Mouse (Mus musculus): ENCODE measurements around the gene Hoxc12.

The Hoxc12 gene

GRCm38 (mm10) chr15:102937036-102937666 lies 594 bp downstream of the Hoxc12 start:
- DNase-seq (ENCODE audit: low spot score), result no peak

GRCm38 (mm10) chr15:102939256-102940155 lies 2.9 kb downstream of the Hoxc12 start:
- no peak for DNase-seq (ENCODE audit: low spot score)

- DNase-seq (ENCODE audit: low spot score), result no peak
These were observed 6.3 kb downstream of the Hoxc12 start for GRCm38 (mm10) chr15:102942739-102943467.

GRCm38 (mm10) chr15:102943468-102943813 lies 6.9 kb downstream of the Hoxc12 start:
- no peak for DNase-seq (ENCODE audit: low spot score)

GRCm38 (mm10) chr15:102945185-102946077 lies 8.9 kb downstream of the Hoxc12 start:
- DNase-seq (ENCODE audit: low spot score), result no peak

- DNase-seq (ENCODE audit: low spot score), result no peak
These were observed 10.7 kb downstream of the Hoxc12 start for GRCm38 (mm10) chr15:102947276-102947675.

- DNase-seq (ENCODE audit: low spot score), result no peak
These were observed 12.3 kb downstream of the Hoxc12 start for GRCm38 (mm10) chr15:102948842-102949241.

- DNase-seq (ENCODE audit: low spot score), result no peak
These were observed 13.1 kb downstream of the Hoxc12 start for GRCm38 (mm10) chr15:102949696-102950095.

GRCm38 (mm10) chr15:102950877-102951276 lies 14.3 kb downstream of the Hoxc12 start:
- no peak for DNase-seq (ENCODE audit: low spot score)

GRCm38 (mm10) chr15:102953561-102953960 lies 17.0 kb downstream of the Hoxc12 start:
- no peak for DNase-seq (ENCODE audit: low spot score)

- no peak for DNase-seq (ENCODE audit: low spot score)
These were observed 17.8 kb downstream of the Hoxc12 start, which contains the start of gene Hoxc11 for GRCm38 (mm10) chr15:102954192-102955006. TSS of gene Hoxc11 (plus strand) at chr15:102954427.

- no peak for DNase-seq (ENCODE audit: low spot score)
These were observed 18.4 kb downstream of the Hoxc12 start for GRCm38 (mm10) chr15:102955007-102955382.

- no peak for DNase-seq (ENCODE audit: low spot score)
These were observed 19.5 kb downstream of the Hoxc12 start for GRCm38 (mm10) chr15:102955833-102956640.

GRCm38 (mm10) chr15:102956906-102957305 lies 20.3 kb downstream of the Hoxc12 start:
- no peak for DNase-seq (ENCODE audit: low spot score)

GRCm38 (mm10) chr15:102959663-102960191 lies 23.2 kb downstream of the Hoxc12 start:
- no peak for DNase-seq (ENCODE audit: low spot score)

GRCm38 (mm10) chr15:102961728-102962127 lies 25.2 kb downstream of the Hoxc12 start:
- no peak for DNase-seq (ENCODE audit: low spot score)

GRCm38 (mm10) chr15:102962492-102962891 lies 25.9 kb downstream of the Hoxc12 start:
- DNase-seq (ENCODE audit: low spot score), result no peak

GRCm38 (mm10) chr15:102963259-102963658 lies 26.7 kb downstream of the Hoxc12 start:
- DNase-seq (ENCODE audit: low spot score), result no peak

Data from spleen, adult 12 weeks (tissue).